Mouse (Mus musculus) naive thymus-derived CD4-positive, alpha-beta T cell, adult 2 months (primary cell): ENCODE results near the gene Neil1.

Source experiments
- DNase-seq: peaks from one replicate; pipeline ENCODE4 v3.0.0-alpha.2; 2011; ENCODE audit warnings: low read depth

Gene Neil1

DNA sequence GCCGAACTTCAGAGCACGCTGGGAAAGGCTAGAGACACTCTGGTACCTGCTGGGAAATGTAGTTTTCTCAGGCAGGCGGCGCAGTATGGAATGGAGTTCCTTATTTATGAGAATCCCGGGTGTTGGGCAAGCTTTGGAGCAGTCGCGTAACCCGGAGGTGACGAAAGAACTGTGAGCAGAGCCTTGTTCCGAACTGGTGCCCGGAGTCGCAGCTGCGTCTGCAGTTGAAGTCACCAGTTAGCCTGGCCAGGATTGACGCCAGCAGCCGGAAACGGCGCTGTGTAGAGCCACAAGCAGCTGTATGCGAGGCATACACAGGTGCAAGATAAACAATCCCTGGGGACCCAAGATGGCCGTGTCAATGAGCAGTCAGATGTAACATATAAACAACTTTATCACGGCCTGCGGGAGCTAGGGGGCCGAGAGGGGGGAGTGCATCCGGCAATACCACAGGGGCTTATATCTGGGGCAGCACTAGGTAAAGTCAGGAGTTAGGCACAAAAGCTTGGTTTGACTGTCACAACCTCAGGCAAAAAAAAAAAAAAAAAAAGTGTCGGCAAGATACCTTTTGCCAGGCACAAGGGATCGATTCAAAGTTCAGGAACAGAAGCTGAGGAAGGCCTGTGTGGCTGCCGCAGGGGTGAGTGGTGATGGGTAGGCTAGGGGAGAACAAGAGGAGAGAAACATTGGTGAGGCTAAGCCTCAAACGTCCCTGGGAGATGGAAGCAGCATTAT lies at the start of gene Neil1:
Gene Neil1, minus strand, starts transcription at position 162 of the 735 bp plus-strand sequence.
- DNase-seq: peak; percentile 92

DNA sequence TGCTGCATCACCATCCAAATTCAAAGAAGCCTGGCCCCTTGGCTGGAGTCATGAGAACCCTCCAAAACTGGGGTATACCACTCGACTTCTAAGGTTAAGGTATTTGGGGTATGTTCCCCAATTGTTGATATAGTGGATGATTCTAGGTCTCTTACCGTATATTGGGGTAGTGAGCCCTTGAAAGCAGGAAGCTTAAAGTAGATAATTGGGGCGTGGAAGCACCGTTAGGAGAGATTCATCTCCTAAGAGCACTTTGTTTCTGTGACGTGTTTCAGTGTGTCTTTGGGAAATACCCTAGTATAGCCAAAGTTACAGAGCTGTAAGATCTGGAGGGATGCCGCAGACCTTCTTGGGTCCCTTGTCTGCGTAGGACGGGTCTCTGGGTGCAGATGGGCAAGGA lies 49.3 kb upstream of the Neil1 start:
- no peak for DNase-seq

DNA sequence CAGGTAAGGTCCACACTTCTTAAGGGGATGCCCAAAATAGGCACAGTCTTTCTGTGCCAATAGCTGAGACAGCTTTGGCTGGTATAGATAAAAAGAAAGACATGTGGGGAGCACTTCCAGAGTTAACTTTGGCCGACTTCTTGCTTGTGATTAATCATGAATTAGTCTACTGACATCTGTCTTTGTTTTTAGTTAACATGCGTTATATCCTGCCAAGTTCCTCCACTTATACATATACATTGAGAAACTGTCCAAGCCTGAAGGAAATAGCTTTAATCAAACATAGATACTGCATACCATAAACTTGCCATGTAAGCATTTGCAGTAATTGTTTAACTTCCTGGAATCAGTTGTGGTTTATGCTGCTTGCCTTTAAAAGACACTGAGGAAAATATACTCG lies 48.6 kb upstream of the Neil1 start:
- DNase-seq: no peak

- no peak for DNase-seq
Measured at GRCm38 (mm10) chr9:57168411-57168810, 20.3 kb upstream of the Neil1 start.

DNA sequence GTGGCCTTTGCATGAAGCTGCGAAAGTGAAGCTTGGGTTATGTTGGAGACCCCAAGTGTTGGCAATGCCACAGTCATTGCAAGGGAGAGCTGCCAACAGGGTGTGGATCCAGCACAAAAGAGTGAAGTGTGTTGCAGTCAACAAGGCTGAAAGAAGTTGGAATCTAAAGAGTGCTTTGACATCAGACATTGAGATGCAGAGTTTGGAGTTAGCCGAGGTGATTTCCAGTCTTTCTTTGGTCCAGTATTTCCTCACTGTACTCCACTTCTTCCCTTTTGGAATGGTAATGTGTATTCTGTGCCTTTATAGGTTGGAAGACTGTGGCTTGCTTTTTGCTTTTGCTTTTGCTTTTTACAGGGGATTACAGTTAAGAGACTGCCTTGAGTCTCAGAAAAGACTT lies 18.1 kb upstream of the Neil1 start:
- no peak for DNase-seq

- no peak for DNase-seq
Measured at GRCm38 (mm10) chr9:57163137-57163536, 15.0 kb upstream of the Neil1 start.

DNA sequence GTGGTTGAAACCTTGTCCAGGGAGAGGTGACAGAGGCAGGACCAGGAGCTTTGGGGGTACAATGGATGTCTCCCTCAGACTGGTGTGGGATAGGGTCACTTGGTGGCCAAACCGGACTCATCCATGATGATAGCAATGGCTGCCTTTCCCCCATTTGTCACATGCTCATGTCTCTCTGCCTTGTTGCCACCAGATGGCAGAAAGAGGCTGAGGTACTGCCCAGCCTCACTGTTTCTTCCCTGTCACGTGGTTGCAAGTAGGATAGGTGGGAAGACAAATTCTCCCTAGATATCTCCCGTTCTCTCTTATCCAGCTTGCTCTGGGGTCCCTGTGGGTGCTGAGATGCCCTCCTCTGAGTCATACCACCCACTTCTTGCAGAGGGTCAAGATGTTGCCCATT lies 14.4 kb upstream of the Neil1 start:
- DNase-seq: no peak

DNA sequence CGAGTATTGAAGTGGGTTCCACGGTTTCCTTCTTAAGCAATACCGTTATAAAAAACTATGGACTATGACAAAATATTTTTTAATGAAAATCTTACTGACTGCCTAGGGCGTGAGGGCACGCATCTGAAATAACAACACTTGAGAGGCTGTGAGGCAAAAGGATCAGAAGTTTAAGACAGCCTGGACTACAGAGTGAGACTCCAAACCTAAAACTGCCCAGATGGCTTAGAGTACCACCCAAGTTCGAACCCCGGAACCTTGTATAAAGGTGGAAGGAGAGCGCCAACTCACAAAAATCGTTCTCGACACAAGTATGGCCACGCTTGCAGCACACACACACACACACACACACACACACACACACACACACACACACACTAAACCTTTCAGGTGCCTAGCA lies 10.4 kb upstream of the Neil1 start:
- no peak for DNase-seq

- peak; percentile 92 for DNase-seq
Measured at GRCm38 (mm10) chr9:57158013-57158470, 9.9 kb upstream of the Neil1 start, which contains the start of gene Commd4. Gene Commd4, minus strand, starts transcription at chr9:57158331.

DNA sequence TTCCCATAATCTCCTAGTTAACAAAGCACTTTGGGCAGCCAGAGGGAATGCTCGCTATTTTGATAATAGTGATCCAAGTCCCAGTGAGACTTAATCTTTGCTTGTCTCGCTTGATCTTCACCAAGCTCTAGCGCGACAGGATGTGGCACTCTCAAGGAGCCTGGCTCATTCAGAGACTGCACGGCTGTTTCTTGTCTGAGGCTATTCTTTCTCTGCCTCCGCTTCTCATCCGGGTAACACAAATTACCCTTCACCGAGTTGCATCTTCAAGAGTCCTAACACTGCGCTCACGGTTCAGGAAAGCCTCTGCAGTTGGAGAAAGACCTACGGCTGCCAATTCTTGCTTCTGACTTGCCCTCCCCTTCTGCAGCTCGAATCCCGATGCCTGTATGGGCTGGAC lies 9.4 kb upstream of the Neil1 start:
- peak; percentile 81 for DNase-seq

- DNase-seq: peak; percentile 8
Measured at GRCm38 (mm10) chr9:57156823-57157222, 8.7 kb upstream of the Neil1 start.

DNA sequence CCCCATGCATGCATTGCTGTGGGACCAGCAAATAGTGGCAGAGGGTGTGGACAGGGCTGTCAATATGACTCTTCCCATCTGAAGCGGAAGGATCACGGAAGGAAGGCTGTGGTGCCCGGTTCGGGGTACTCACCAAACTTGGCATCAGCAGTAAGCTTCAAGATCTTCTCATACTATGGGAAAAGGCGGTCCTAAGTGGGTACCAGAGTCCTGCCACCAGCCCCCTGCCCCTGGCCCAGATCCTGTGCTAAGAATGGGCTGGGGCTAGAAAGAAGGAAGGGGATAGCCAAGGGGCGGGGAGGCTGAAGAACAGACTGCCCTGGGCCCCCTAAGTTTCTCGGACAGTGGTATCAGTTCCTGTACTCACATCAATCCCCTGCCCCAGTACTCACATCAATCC lies 8.3 kb upstream of the Neil1 start:
- DNase-seq: peak; percentile 5

- DNase-seq: no peak
Measured at GRCm38 (mm10) chr9:57152331-57152730, 4.2 kb upstream of the Neil1 start.

DNA sequence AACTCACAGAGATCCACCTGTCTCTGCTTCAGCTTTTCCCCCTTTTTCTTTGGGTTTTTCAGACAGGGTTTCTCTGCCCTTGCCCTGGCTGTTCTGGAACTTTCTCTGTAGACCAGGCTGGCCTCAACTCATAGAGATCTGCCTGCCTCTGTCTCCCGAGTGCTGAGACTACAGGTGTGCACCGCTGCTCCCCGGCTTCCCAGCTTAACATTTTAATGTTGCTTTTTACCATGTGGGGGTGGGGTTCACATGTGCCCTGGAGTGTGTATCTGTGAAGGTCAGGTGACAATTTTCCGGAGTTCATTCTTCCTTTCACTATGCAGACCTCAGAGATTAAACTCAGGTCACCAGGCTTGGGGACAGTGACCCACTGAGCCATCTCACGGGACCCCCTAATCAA lies 2.1 kb upstream of the Neil1 start:
- no peak for DNase-seq

GRCm38 (mm10) chr9:57149021-57149420 lies 916 bp upstream of the Neil1 start:
- DNase-seq: peak; percentile 30

DNA sequence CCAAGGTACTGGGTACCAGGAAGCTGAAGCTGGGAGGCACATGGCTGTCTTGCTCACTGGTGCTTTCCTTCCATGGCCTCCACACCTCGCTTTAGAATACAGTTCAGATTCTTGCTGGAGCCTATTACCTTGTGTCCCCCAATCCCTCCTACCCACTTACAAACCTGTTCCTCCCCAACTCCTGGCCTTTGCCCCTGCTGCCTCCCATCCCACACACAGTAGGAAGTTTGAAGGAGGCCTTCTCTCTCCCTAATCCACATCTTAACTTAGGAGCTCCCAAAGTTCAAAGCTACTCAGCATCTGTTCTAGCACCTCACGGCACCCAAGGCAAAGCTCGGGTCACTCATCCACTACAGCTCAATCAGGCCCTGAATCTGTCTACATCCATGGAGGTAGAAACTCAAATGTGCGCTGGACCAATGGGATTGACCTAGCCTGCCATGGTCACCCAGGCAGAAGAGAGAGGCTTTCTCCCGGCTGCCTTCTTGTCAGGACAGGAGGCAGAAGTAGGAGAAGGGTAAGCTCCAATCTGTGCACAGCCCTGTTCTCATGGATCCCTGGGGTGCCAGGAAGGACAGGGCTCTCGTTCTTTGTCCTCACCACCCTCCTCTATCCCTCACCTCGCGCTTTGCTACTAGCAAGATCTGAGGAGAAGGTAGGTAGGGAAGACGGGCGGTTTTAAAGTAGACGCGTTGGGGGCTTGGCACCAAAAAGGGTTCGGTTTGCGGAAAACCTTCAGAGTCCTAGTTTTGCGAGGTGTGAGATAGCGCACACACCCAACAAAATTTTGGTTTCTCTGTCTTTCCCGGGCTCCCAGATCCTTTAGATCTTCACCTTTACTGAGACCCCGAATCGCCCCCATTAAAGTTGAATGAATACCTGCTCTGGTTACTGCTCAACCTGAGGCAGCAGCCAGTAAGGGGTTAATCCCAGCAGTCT lies 631 bp downstream of the Neil1 start:
- DNase-seq: no peak

GRCm38 (mm10) chr9:57146451-57147066 lies 1.5 kb downstream of the Neil1 start:
- no peak for DNase-seq

DNA sequence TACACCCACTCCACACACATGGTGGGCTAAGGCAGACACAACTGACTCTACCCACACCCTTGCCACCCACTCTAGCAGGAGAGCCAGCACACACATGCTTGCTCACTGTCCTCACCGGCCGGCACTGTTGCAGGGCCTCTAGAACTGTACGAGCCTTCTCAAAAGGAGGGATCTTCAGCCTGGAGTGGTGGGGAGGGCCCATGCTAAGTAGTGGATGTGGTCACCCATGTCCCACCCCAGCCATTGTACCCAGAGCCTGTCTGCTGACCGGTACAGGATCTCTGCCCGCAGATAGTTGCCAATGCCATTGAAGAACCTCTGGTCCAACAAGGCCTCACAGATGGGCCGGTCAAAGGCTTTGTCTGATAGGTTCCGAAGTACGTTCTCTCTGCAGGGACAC lies 3.3 kb downstream of the Neil1 start:
- no peak for DNase-seq

GRCm38 (mm10) chr9:57143212-57143611 lies 4.9 kb downstream of the Neil1 start:
- no peak for DNase-seq

DNA sequence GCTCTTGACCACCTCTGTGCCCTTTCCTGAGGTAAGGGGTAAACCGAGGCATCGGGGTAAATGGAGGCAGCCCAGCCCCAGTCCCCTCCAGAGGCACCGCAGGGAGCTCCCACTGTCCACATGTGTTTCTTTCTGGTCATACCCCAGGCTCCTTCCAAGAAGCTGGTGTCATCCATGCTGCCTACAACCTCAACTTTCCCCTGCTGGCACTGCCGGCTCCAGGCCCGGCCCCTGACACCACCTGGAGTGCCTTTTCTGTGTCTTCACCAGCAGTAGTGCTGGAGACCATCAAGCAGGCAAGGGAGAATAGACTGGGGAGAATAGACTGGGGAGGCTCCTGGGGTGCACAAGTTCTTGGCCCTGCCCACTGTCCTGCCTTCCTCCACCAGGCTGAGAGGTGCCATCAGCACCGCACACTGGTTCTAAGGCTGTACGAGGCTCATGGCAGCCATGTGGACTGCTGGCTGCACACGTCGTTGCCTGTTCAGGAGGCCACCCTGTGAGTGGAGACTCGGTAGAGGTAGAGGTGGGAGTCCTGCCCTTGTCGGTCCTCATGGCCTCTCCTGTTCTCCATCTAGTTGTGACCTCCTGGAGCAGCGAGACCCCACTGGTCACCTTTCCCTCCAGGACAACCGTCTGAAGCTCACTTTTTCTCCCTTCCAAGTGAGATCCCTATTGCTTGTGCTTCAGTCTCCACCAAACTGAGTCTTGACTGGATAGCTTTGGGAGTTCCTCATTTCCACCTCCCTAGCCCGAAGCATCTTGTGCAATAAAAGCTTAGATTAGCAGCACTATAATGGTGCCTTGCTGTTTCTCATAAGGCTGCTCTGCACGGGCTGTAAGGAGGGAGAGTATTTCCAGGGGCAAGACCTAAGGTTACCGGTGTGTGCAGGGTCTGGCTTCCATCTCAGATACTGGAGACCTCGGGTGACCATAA lies 6.4 kb downstream of the Neil1 start:
- DNase-seq: no peak

GRCm38 (mm10) chr9:57139571-57139970 lies 8.5 kb downstream of the Neil1 start:
- no peak for DNase-seq
